Mouse (Mus musculus) layer of hippocampus, adult 2 months (tissue): ENCODE data around the gene Ikzf5. TPM values are rescaled to one million over a fixed set of nuclear protein-coding genes. Genes with fewer than 3 reads are reported as not detected.
A peak's percentile ranks its signal among the peaks of the same experiment; 100 is the strongest.
"Not testable (repeated sequence)": the region's sequence is repeated elsewhere in the genome, so short reads cannot be mapped to it uniquely, and the experiment has no call there.

Source experiments
- DNase-seq, 2 experiments: peaks; one replicate each; pipeline ENCODE4 v3.0.0; 2022; ENCODE audit warnings: low spot score in 2 of 2
- H3K27ac ChIP-seq: fragments of 200-600 bp; 2 replicates; pipeline ENCODE4 v1.8.1; 2022
- H3K4me3 ChIP-seq: fragments of 200-600 bp; 2 replicates; pipeline ENCODE4 v1.8.1; 2022; ENCODE audit warnings: mild to moderate bottlenecking
- CTCF ChIP-seq: fragments of 200-600 bp; conservative IDR thresholded peaks from 2 replicates; pipeline ENCODE4 v1.8.1; 2022; ENCODE audit warnings: antibody characterized with exemption, mild to moderate bottlenecking, moderate library complexity
- total RNA-seq, 2 experiments: library from RNA; stranded (reverse); gene quantifications; 2 replicates each; pipeline ENCODE4 v1.2.3; 2021

Gene Ikzf5
- total RNA-seq, 2 experiments from 2014 or later, result 52.3 to 55.6 TPM

- H3K27ac ChIP-seq, result peak overlapping the region; percentile 92
- H3K4me3 ChIP-seq, result peak overlapping the region; percentile 80
- no peak for DNase-seq
- no peak for TF ChIP-seq CTCF
Observed at GRCm38 (mm10) chr7:131409321-131409987, 867 bp downstream of the Ikzf5 start.

- not testable (repeated sequence) for H3K4me3 ChIP-seq, DNase-seq, H3K27ac ChIP-seq
Observed at GRCm38 (mm10) chr7:131391761-131392160, 18.6 kb downstream of the Ikzf5 start.

GRCm38 (mm10) chr7:131371880-131372651, 38.3 kb downstream of the Ikzf5 start:
- H3K4me3 ChIP-seq, result peak overlapping the region; percentile 67
- DNase-seq, result no peak
- H3K27ac ChIP-seq, result peak overlapping the region; percentile 100; the same call in 1 of the 2 replicates
- TF ChIP-seq CTCF, result peak; percentile 43

GRCm38 (mm10) chr7:131371470-131371860, 38.9 kb downstream of the Ikzf5 start:
- H3K4me3 ChIP-seq, result peak overlapping the region; percentile 67
- no peak for TF ChIP-seq CTCF
- DNase-seq, result no peak
- peak overlapping the region; percentile 100 for H3K27ac ChIP-seq

GRCm38 (mm10) chr7:131370648-131371469, 39.5 kb downstream of the Ikzf5 start, which contains the start of gene Pstk:
TSS of gene Pstk (plus strand) at chr7:131371141.
- Histone ChIP-seq H3K4me3 (peak within 1 kb of the TSS; percentile 67), H3K27ac (peak within 1 kb of the TSS; percentile 100)
- TF ChIP-seq CTCF, result peak; percentile 98
- peak; percentile 86 to 87 for DNase-seq

- H3K27ac ChIP-seq, result no peak overlapping the region
- no peak overlapping the region for H3K4me3 ChIP-seq
- no peak for DNase-seq
- no peak for TF ChIP-seq CTCF
Observed at GRCm38 (mm10) chr7:131364131-131364530, 46.2 kb downstream of the Ikzf5 start.

GRCm38 (mm10) chr7:131362615-131363300, 47.6 kb downstream of the Ikzf5 start, which contains the start of gene 2310057M21Rik:
TSS of gene 2310057M21Rik (minus strand) at chr7:131362759.
- Histone ChIP-seq H3K27ac (peak within 1 kb of the TSS; percentile 96), H3K4me3 (peak within 1 kb of the TSS; percentile 77)
- peak; percentile 96 for DNase-seq
- no peak; the same call in 1 of the 2 replicates for TF ChIP-seq CTCF

- peak overlapping the region; percentile 77 for H3K4me3 ChIP-seq
- TF ChIP-seq CTCF, result no peak
- peak overlapping the region; percentile 96 for H3K27ac ChIP-seq
- no peak for DNase-seq
Observed at GRCm38 (mm10) chr7:131362269-131362614, 48.1 kb downstream of the Ikzf5 start.

- DNase-seq, result no peak
- Histone ChIP-seq H3K4me3 (no peak overlapping the region), H3K27ac (no peak overlapping the region)
- no peak for TF ChIP-seq CTCF
Observed at GRCm38 (mm10) chr7:131356105-131356504, 54.2 kb downstream of the Ikzf5 start.

GRCm38 (mm10) chr7:131345856-131346541, 64.3 kb downstream of the Ikzf5 start:
- DNase-seq, result no peak
- Histone ChIP-seq H3K27ac (no peak overlapping the region), H3K4me3 (no peak overlapping the region)
- no peak for TF ChIP-seq CTCF

Other genes with a start within 250 kb of the Ikzf5 start
- gene 5430419D17Rik, start 236.1 kb downstream of the Ikzf5 start, total RNA-seq, result under 1 TPM in 1 of 2 experiments, not detected in 1; 0.05 TPM
- under 1 TPM in 1 of 2 experiments, not detected in 1; 0.15 TPM for gene Cuzd1, start 88.2 kb downstream of the Ikzf5 start, total RNA-seq
- gene Fam24b, start 81.0 kb downstream of the Ikzf5 start, total RNA-seq, result not detected
- gene Fam24a, start 76.7 kb downstream of the Ikzf5 start, total RNA-seq, result not detected
- 10 to 100 TPM; 25.7 to 32.2 TPM for gene 2310057M21Rik, start 47.8 kb downstream of the Ikzf5 start, total RNA-seq
- 10 to 100 TPM; 50.1 to 57.4 TPM for gene Pstk, start 39.4 kb downstream of the Ikzf5 start, total RNA-seq
- gene Acadsb, start 80 bp upstream of the Ikzf5 start, total RNA-seq, result 10 to 100 TPM; 83.9 to 92.3 TPM
- not detected for gene Hmx3, start 132.3 kb upstream of the Ikzf5 start, total RNA-seq
- gene Hmx2, start 138.3 kb upstream of the Ikzf5 start, total RNA-seq, result not detected
- 10 to 100 TPM; 59.4 to 66.3 TPM for gene Bub3, start 149.7 kb upstream of the Ikzf5 start, total RNA-seq